Mouse (Mus musculus): ENCODE measurements around the gene Zfyve16. TPM values are rescaled to one million over a fixed set of nuclear protein-coding genes. Genes with fewer than 3 reads are reported as not detected.

Gene Zfyve16
- 6.6 and 7.6 TPM in 2 replicates for polyA plus RNA-seq (2015; fragmentation: Nextera tagmentation; extraction: Ambion mirVana)

GRCm38 (mm10) chr13:92530721-92531211 lies at the start of gene Zfyve16:
Gene Zfyve16, minus strand, starts transcription at chr13:92530868.

DNA sequence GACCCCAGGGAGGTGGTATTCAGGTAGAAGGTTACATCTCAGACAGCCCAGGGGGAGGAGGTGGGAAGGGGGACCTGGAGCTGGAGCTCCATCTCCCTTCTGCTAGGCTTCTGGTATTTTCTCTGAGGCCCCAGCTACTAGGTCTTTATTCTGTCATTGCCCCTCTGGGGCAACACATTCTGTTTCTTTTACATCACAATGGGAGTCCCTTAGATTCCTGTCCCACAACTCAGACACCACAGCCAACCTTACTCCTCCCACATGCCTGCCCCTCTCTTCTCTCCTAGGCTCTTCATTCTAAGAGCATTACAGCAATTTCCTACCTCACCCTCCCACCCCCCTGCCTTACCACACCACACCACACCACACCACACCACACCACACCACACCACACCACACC lies 45.4 kb upstream of the Zfyve16 start, which contains the start of gene Spz1:
Gene Spz1, minus strand, starts transcription at position 101 of the 400 bp plus-strand sequence.

GRCm38 (mm10) chr13:92483852-92484463 lies 46.7 kb downstream of the Zfyve16 start, which contains the start of gene Fam151b:
Gene Fam151b, minus strand, starts transcription at chr13:92484015.

Other genes with a start within 250 kb of the Zfyve16 start
- 0.25 and 0.54 TPM in 2 replicates for gene Gm20379, start 224.9 kb downstream of the Zfyve16 start, polyA plus RNA-seq (2015; fragmentation: Nextera tagmentation; extraction: Ambion mirVana)
- gene Dhfr, start 176.1 kb downstream of the Zfyve16 start, polyA plus RNA-seq (2015; fragmentation: Nextera tagmentation; extraction: Ambion mirVana) = 2.7 and 3.3 TPM in 2 replicates
- gene Msh3, start 175.9 kb downstream of the Zfyve16 start, polyA plus RNA-seq (2015; fragmentation: Nextera tagmentation; extraction: Ambion mirVana) = 17.7 and 18.1 TPM in 2 replicates
- gene Ankrd34b, start 105.0 kb downstream of the Zfyve16 start, polyA plus RNA-seq (2015; fragmentation: Nextera tagmentation; extraction: Ambion mirVana) = 6.9 and 8.3 TPM in 2 replicates
- 0.25 and 0.43 TPM in 2 replicates for gene Fam151b, start 46.9 kb downstream of the Zfyve16 start, polyA plus RNA-seq (2015; fragmentation: Nextera tagmentation; extraction: Ambion mirVana)
- gene Spz1, start 45.3 kb upstream of the Zfyve16 start, polyA plus RNA-seq (2015; fragmentation: Nextera tagmentation; extraction: Ambion mirVana) = not detected in 2 replicates
- gene Serinc5, start 80.2 kb upstream of the Zfyve16 start, polyA plus RNA-seq (2015; fragmentation: Nextera tagmentation; extraction: Ambion mirVana) = 13.4 and 13.8 TPM in 2 replicates